Mouse (Mus musculus) kidney, postnatal 0 days (tissue): Measurements from ENCODE around the gene Fmnl3. TPM values are rescaled to one million over a fixed set of nuclear protein-coding genes. Genes with fewer than 3 reads are reported as not detected.

Experiments
- ATAC-seq: fragments of 200-750 bp; cut with Nextera tagmentation; replicated peaks from 2 replicates; pipeline ENCODE4 v1.8.0; 2017; ENCODE audit warnings: low read depth, moderate number of reproducible peaks, moderate TSS enrichment, moderate library complexity; ENCODE audit not compliant: low FRiP score
- DNase-seq: peaks from one replicate; pipeline ENCODE4 v3.0.0-alpha.2; 2016; ENCODE audit warnings: low spot score
- H3K27ac ChIP-seq: fragments of 300-500 bp; sonication (generic); 2 replicates; pipeline ENCODE4 v1.5.1; 2014; ENCODE audit warnings: mild to moderate bottlenecking
- H3K27me3 ChIP-seq: fragments of 300-500 bp; sonication (generic); 2 replicates; pipeline ENCODE4 v1.6.1; 2014; ENCODE audit warnings: low read length, mixed read lengths; ENCODE audit not compliant: insufficient read depth
- H3K36me3 ChIP-seq: fragments of 300-500 bp; sonication (generic); 2 replicates; pipeline ENCODE4 v1.6.1; 2014; ENCODE audit warnings: low read length, mixed read lengths; ENCODE audit not compliant: insufficient read depth
- H3K4me1 ChIP-seq: fragments of 300-500 bp; sonication (generic); replicated peaks from 2 replicates; pipeline ENCODE4 v1.6.1; 2014; ENCODE audit warnings: antibody characterized with exemption, low read length, mixed read lengths; ENCODE audit not compliant: insufficient read depth
- H3K4me2 ChIP-seq: fragments of 300-500 bp; sonication (generic); 2 replicates; pipeline ENCODE4 v1.6.1; 2014; ENCODE audit warnings: mild to moderate bottlenecking, low read length, moderate library complexity, mixed read lengths
- H3K4me3 ChIP-seq: fragments of 300-500 bp; sonication (generic); replicated peaks from 2 replicates; pipeline ENCODE4 v1.5.1; 2014; ENCODE audit warnings: low read depth, low read length
- H3K9ac ChIP-seq: fragments of 300-500 bp; sonication (generic); 2 replicates; pipeline ENCODE4 v1.6.1; 2014; ENCODE audit warnings: low read depth, low read length
- H3K9me3 ChIP-seq: fragments of 300-500 bp; sonication (generic); replicated peaks from 2 replicates; pipeline ENCODE4 v1.6.1; 2016; ENCODE audit warnings: low read length, inconsistent platforms, mixed read lengths
- CTCF ChIP-seq: IDR thresholded peaks from 2 replicates; pipeline ENCODE4 v1.5.1; 2016; ENCODE audit warnings: antibody characterized with exemption, low read depth, mild to moderate bottlenecking, moderate library complexity
- WGBS: fragments of 180-500 bp; shearing (Covaris S2); extraction: QIAGEN DNeasy Blood & Tissue Kit; methylation state at CpG from one replicate; pipeline ENCODE4 v1.1.7; 2014; 5-methylcytosine and 5-hydroxymethylcytosine counted together
- polyA plus RNA-seq: library from polyadenylated mRNA; unstranded; fragments of >200 nt; fragmentation: Nextera tagmentation; extraction: Ambion mirVana; gene quantifications from 2 replicates; pipeline ENCODE4 v1.2.1, GENCODE M21; 2015

Fmnl3 gene
- polyA plus RNA-seq, 1 experiment from 2014 or later, result 31.6 TPM

DNA sequence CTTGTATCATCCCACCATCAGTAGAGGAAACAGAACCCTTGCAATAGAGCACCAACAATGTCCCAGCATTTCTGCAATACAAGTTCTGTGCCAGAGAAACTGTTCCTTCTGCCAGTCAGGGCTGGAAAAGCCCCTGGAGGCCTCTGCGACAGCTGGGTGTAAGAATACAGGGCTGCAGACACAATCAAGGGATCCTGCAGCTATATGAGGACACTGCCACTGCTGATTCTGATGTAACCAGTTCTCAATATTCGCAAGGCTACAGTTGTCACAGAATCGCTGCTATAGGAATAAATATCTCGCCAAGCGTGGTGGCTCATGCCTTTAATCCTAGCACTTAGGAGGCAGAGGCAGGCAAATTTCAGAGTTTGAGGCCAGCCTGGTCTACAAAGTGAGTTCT is 6.0 kb upstream of the Fmnl3 start:
- TF ChIP-seq CTCF, result no peak
- Histone ChIP-seq H3K27me3 (no peaks in the 10 kb centered on the region), H3K36me3 (no peaks in the 10 kb centered on the region), H3K4me3 (no peak overlapping the region), H3K27ac (no peak overlapping the region), H3K9ac (no peak overlapping the region), H3K9me3 (no peaks in the 10 kb centered on the region), H3K4me1 (no peaks in the 10 kb centered on the region), H3K4me2 (no peak overlapping the region)
- ATAC-seq, result no peak
- WGBS, result 90% methylated on average over 5 of the region's 5 CpGs
- DNase-seq, result no peak

DNA sequence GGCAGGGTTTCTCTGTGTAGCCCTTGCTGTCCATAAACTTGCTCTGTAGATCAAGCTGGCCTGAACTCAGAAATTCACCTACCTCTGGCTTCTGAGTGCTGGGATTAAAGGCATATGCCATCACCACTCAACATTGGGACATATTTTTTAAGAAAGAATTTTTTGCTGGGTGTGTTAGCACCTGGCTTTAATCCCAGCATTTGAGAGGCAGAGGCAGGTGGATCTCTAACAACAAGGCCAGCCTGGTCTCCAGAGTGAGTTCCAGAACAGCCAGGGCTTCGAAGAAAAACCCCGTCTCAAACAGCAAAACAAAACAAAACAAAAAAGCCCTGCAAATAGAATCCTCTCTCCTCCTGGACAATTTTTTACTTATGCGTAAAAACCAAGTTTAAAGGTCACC is 5.3 kb upstream of the Fmnl3 start:
- Histone ChIP-seq H3K4me2 (no peak overlapping the region), H3K9ac (no peak overlapping the region), H3K9me3 (no peaks in the 10 kb centered on the region), H3K27ac (no peak overlapping the region), H3K27me3 (no peaks in the 10 kb centered on the region), H3K4me1 (no peaks in the 10 kb centered on the region), H3K4me3 (no peak overlapping the region), H3K36me3 (no peaks in the 10 kb centered on the region)
- ATAC-seq, result no peak
- DNase-seq, result no peak
- no peak for TF ChIP-seq CTCF
- WGBS, result 86% methylated on average over 3 of the region's 3 CpGs

- H3K4me2 ChIP-seq, result no peak overlapping the region
- no peak overlapping the region for H3K9ac ChIP-seq
- no peaks in the 10 kb centered on the region for H3K36me3 ChIP-seq
- H3K27me3 ChIP-seq, result no peaks in the 10 kb centered on the region
- ATAC-seq, result no peak
- no peaks in the 10 kb centered on the region for H3K4me1 ChIP-seq
- no peak overlapping the region for H3K27ac ChIP-seq
- no peak for DNase-seq
- WGBS, result 97% methylated on average over 5 of the region's 5 CpGs
- no peak overlapping the region for H3K4me3 ChIP-seq
- no peak for TF ChIP-seq CTCF
- H3K9me3 ChIP-seq, result no peaks in the 10 kb centered on the region
Observed at GRCm38 (mm10) chr15:99375036-99375435, 4.8 kb upstream of the Fmnl3 start.

DNA sequence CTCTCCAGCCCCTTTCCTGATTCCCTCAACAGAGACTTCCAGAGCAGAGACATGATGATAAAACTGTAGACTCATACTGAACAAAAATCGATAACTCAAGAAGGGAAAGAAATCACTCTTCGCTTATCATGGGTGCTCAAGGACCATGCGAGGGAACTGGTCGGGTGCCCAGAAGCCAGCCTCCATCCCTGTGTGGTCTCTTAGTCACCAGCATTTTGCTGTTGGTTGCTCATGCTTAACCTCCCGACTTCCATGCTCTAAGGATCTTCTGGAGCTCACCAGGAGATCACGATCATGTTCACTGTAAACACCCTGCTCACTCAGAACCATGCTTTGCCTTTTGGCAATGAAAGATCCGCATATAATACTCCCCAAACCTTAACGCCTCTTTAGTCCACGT is 2.5 kb upstream of the Fmnl3 start:
- no peak for TF ChIP-seq CTCF
- Histone ChIP-seq H3K4me1 (peaks cover 7% of the 10 kb centered on the region; the same call in 1 of the 2 replicates), H3K27ac (0 out of 2 replicates have a peak overlapping the region, but pooled peaks have one; percentile 3), H3K4me3 (no peak overlapping the region), H3K4me2 (no peak overlapping the region), H3K9me3 (no peaks in the 10 kb centered on the region), H3K27me3 (no peaks in the 10 kb centered on the region), H3K36me3 (no peaks in the 10 kb centered on the region), H3K9ac (no peak overlapping the region)
- DNase-seq (no peak), ATAC-seq (no peak)
- 54% methylated on average over 9 of the region's 9 CpGs for WGBS

- H3K27me3 ChIP-seq, result no peaks in the 10 kb centered on the region
- H3K9me3 ChIP-seq, result no peaks in the 10 kb centered on the region
- no peak overlapping the region for H3K27ac ChIP-seq
- H3K36me3 ChIP-seq, result no peaks in the 10 kb centered on the region
- DNase-seq, result no peak
- no peak for TF ChIP-seq CTCF
- WGBS, result 83% methylated on average over 7 of the region's 7 CpGs
- H3K9ac ChIP-seq, result no peak overlapping the region
- H3K4me1 ChIP-seq, result peaks cover 7% of the 10 kb centered on the region; the same call in 1 of the 2 replicates
- no peak overlapping the region for H3K4me2 ChIP-seq
- no peak overlapping the region for H3K4me3 ChIP-seq
- no peak for ATAC-seq
Observed at GRCm38 (mm10) chr15:99371526-99372340, 1.5 kb upstream of the Fmnl3 start.

DNA sequence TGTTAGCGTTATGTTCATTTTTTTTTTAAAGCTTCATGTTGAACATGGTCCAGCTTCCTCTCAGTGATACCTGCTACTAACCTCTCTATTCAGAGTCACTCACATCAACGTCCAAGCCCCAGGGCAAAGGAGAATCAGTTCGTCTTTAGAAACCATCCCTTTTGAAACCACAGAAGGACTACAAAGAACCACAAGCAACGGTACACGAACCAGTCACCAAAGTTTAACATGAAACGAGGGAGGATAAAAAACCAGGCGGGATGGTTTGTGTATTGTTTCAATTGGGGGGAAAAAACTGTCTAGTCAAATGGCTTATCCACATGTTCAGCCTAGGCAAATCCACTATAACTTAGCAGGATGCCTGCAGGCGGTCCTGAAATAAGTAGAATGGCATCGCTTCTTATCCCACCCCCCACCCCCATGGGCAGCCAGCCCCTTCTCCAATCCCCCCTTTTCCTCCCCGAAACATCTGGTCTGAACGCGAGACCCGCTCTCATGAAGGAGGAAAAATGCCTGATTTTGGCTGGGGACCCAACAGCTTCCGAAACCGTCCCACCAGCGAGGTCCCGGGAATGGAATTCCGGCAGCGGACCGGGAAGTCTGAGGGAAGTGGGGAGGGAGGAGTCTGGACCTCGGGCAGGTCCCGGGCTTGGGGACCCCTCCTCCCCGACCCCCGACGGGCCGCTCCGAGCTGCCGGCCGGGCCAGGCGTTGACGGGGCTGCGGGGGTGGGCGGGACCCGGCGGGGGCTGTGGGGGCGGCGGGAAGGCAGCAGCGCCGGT is 701 bp downstream of the Fmnl3 start:
- Histone ChIP-seq H3K27me3 (no peaks in the 10 kb centered on the region), H3K9me3 (no peaks in the 10 kb centered on the region), H3K36me3 (no peaks in the 10 kb centered on the region), H3K4me2 (peak overlapping the region; percentile 84), H3K4me1 (peaks cover 13% of the 10 kb centered on the region), H3K4me3 (peak overlapping the region; percentile 90), H3K27ac (peak overlapping the region; percentile 93), H3K9ac (peak overlapping the region; percentile 97)
- DNase-seq, result peak; percentile 71
- ATAC-seq, result peak; percentile 64
- no peak for TF ChIP-seq CTCF
- 2% methylated on average over 35 of the region's 39 CpGs for WGBS
